Mouse (Mus musculus) 3134 (cell line): ENCODE measurements around the gene 4933402J07Rik.

Experiments
- DNase-seq: peaks from one replicate; pipeline ENCODE4 v3.0.0-alpha.2; 2011; ENCODE audit warnings: low spot score; ENCODE audit not compliant: insufficient read length; ENCODE audit errors: extremely low read depth

Gene 4933402J07Rik

GRCm38 (mm10) chr8:87619529-87619928 lies 55.9 kb downstream of the 4933402J07Rik start:
- DNase-seq: no peak

DNA sequence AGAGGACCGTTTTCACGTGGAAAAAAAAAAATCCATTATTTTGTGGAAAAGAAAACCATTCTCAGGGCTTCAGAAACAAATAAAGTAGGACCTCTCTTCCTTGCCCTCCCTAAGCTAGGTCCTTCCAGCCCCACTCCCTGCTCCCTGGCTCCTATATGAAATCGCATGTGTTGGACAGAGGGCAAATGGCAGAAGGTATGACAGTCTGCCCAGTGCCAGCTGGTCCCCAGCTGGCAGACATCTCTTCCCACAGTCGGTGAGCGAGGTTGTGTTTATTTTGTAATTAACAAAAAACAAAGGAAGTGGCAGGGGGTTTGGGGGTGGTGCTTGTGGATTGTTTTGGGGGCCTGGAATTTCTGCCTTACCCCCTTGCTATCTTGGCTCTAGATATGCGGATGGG lies 56.6 kb downstream of the 4933402J07Rik start:
- DNase-seq: no peak

DNA sequence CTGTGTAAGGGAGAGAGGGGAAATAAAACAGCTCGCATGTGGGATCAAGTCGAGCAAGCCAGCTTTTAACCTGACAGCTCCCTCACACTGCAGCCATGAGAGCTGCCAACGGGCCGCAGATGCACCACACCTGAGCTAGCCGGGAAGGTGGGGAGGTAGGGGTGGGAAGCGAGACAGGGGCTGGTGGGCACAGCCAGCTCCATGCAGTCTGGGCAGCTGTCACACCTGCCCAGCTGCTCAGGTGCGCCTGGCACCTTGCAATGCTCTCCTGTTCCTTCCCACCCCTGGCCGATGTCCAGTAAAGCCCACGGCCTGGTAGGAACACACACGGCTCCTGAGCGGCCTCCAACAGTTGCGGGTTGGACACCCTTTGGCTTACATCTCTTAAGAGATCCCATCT lies 57.5 kb downstream of the 4933402J07Rik start:
- no peak for DNase-seq

- DNase-seq: no peak
Measured at GRCm38 (mm10) chr8:87629656-87630055, 66.0 kb downstream of the 4933402J07Rik start.

DNA sequence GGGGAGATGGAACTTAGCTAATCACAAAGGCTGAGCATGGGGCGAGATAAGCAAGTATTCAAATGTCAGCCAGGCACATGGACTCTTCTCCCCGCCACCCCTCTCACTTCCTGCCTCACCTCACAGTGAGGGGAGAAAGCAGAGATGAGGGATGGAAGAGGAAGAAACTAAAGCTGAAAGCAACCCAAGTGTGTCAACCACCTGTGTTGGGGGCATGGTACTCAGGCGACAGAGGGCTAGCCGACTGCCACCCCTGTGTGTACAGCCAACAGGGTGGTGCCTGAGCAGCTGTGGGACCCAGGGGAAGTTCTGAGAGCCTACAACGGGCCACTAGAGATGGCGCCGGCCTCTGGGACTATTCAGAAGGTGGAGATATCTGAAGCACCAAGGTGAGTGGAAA lies 68.1 kb downstream of the 4933402J07Rik start:
- no peak for DNase-seq

DNA sequence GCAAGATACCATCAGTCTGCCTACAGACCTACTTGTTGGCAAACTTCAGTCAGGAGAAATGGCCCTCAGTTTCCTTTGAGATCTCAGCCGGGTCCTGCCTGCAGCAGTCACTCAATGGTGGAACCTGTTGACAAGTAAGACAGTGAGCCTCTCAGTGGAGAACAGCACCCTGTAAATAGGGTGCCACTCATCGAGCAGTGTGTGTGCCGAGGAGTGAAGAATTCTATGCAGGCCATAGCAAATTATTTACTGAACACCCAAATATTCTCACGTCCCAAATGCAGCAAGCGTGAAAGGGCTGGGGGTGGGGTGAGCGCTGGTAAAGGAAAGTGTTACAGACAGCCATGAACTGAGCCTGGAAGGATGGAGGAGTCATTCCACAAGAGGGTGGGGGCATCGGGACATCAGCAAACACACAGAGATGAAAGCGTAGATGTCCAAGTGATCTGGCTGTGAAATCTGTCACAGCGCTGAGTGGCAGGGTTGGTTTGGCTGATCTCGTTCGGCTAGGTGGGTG lies 72.6 kb downstream of the 4933402J07Rik start:
- DNase-seq: no peak
